Comparison of ENCODE assay signal across 16 mouse cellular contexts in the genomic region with DNA sequence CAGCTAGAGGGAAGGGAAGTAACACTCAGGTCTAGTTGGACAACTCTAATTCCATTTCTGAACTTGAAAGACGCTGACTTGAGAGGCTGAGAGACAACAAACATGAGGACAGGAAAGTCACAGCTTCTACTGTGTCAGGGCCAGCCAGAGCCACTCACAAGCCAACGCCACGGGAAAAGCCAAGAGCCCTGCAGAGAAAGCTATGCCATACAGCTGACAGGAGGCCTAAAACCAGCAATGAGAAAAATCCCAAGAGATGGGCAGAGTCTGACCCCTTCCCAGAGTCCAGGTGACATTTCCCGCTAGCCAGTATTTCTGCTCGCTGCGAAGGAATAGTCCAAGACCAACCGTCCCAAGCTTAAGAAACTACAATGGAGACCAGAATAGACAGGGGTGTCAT. TPM values are rescaled to one million over a fixed set of nuclear protein-coding genes. Genes with fewer than 3 reads are reported as not detected.
DNase-seq lines count a peak whose midpoint lies in the region; ATAC-seq and TF ChIP-seq lines count a peak whose summit lies in the region.
"Had no signal": no experiment of that assay in that cellular context is flagged by ENCODE, and none has a peak within 500 bp of the region (broad histone marks: within the 10 kb centered on the region; RNA-seq: fewer than 3 reads in every experiment).

No protein-coding gene starts in this region.

- H3K27ac ChIP-seq in heart, postnatal 0 days (ENCODE audit: low read depth), result peak overlapping the region; percentile 74; the same call in 1 of the 2 replicates
- H3K27ac ChIP-seq in heart, embryonic 10.5 days, result no peak overlapping the region
- H3K27ac ChIP-seq in lung, embryonic 14.5 days (ENCODE audit: low read depth), result no peak overlapping the region; the same call in 1 of the 2 replicates
- peak overlapping the region; percentile 35 for H3K27ac ChIP-seq in bone marrow, adult 2 months (ENCODE audit: control insufficient read depth, insufficient read depth, low read depth, low read length, poor library complexity)
- H3K27ac ChIP-seq in cerebellum, adult 2 months (ENCODE audit: insufficient read depth, low read length), result no peak overlapping the region
- no peak overlapping the region for H3K27ac ChIP-seq in forebrain, embryonic 16.5 days (ENCODE audit: low read length)
- H3K27ac ChIP-seq: embryonic facial prominence, embryonic 10.5 days had no signal

- no peak overlapping the region for H3K4me2 ChIP-seq in heart, postnatal 0 days (ENCODE audit: low read depth, low read length)
- no peak overlapping the region for H3K4me2 ChIP-seq in lung, embryonic 14.5 days
- H3K4me2 ChIP-seq in forebrain, embryonic 16.5 days (ENCODE audit: low read length), result no peak overlapping the region

- ATAC-seq in heart, postnatal 0 days (ENCODE audit: insufficient read depth, low read depth), result no peak
- ATAC-seq in lung, embryonic 14.5 days (ENCODE audit: insufficient read depth), result no peak
- no peak for ATAC-seq in forebrain, embryonic 16.5 days
- ATAC-seq: CD4-positive, CD25-positive, alpha-beta regulatory T cell, adult 4 months had no signal

- peaks cover 20% of the 10 kb centered on the region for H3K36me3 ChIP-seq in heart, postnatal 0 days (replicated peaks; ENCODE audit: control insufficient read depth, insufficient read depth, low read length)
- peaks cover 32% of the 10 kb centered on the region for H3K36me3 ChIP-seq in heart, embryonic 10.5 days
- peaks cover 24% of the 10 kb centered on the region for H3K36me3 ChIP-seq in lung, embryonic 14.5 days (ENCODE audit: insufficient read depth)
- H3K36me3 ChIP-seq in forebrain, embryonic 16.5 days (ENCODE audit: control insufficient read depth, insufficient read depth), result peaks cover 5% of the 10 kb centered on the region; the same call in 1 of the 2 replicates

- H3K4me3 ChIP-seq in heart, postnatal 0 days (ENCODE audit: low read depth, low read length), result no peak overlapping the region
- no peak overlapping the region for H3K4me3 ChIP-seq in heart, embryonic 10.5 days
- H3K4me3 ChIP-seq in lung, embryonic 14.5 days (ENCODE audit: low read depth, low read length), result no peak overlapping the region
- H3K4me3 ChIP-seq in bone marrow, adult 2 months (replicated peaks; ENCODE audit: control insufficient read depth, low read depth, low read length), result no peak overlapping the region
- no peak overlapping the region for H3K4me3 ChIP-seq in cerebellum, adult 2 months (replicated peaks; ENCODE audit: insufficient read depth, low read depth, low read length)
- no peak overlapping the region for H3K4me3 ChIP-seq in forebrain, embryonic 16.5 days (replicated peaks; ENCODE audit: low read length)
- H3K4me3 ChIP-seq: embryonic facial prominence, embryonic 10.5 days; heart, adult 2 months had no signal

- WGBS in heart, postnatal 0 days, result 79% methylated on average over 7 of the region's 7 CpGs
- 80% methylated on average over 7 of the region's 7 CpGs for WGBS in heart, embryonic 10.5 days
- 65% methylated on average over 7 of the region's 7 CpGs for WGBS in lung, embryonic 14.5 days
- WGBS in bone marrow, adult 2 months, result 64% methylated on average over 7 of the region's 7 CpGs
- WGBS in cerebellum, adult 2 months, result 21% methylated on average over 7 of the region's 7 CpGs
- 84% methylated on average over 7 of the region's 7 CpGs for WGBS in forebrain, embryonic 16.5 days

- no peak for TF ChIP-seq POLR2A in bone marrow, adult 2 months (IDR thresholded peaks at IDR 0.05; ENCODE audit: borderline replicate concordance, control insufficient read depth, low read depth, low read length)
- TF ChIP-seq POLR2A in cerebellum, adult 2 months (IDR thresholded peaks at IDR 0.05; ENCODE audit: borderline replicate concordance, insufficient read depth, low read length), result no peak

- H3K9ac ChIP-seq in heart, postnatal 0 days (replicated peaks; ENCODE audit: low read depth, low read length), result no peak overlapping the region
- H3K9ac ChIP-seq in lung, embryonic 14.5 days, result no peak overlapping the region
- H3K9ac ChIP-seq in forebrain, embryonic 16.5 days (replicated peaks; ENCODE audit: low read depth, low read length), result no peak overlapping the region

- no peaks in the 10 kb centered on the region for H3K27me3 ChIP-seq in heart, postnatal 0 days (ENCODE audit: control insufficient read depth, insufficient read depth, low read length)
- no peaks in the 10 kb centered on the region for H3K27me3 ChIP-seq in heart, embryonic 10.5 days (ENCODE audit: insufficient read depth, poor library complexity, severe bottlenecking)
- no peaks in the 10 kb centered on the region for H3K27me3 ChIP-seq in lung, embryonic 14.5 days (ENCODE audit: insufficient read depth, low read length)
- no peaks in the 10 kb centered on the region for H3K27me3 ChIP-seq in cerebellum, adult 2 months (ENCODE audit: control insufficient read depth, insufficient read depth, low read length)
- no peaks in the 10 kb centered on the region for H3K27me3 ChIP-seq in forebrain, embryonic 16.5 days (replicated peaks; ENCODE audit: control insufficient read depth, insufficient read depth, low read length)

- H3K4me1 ChIP-seq in heart, postnatal 0 days (ENCODE audit: control insufficient read depth, insufficient read depth), result peaks cover 55% of the 10 kb centered on the region
- H3K4me1 ChIP-seq in heart, embryonic 10.5 days, result peaks cover 79% of the 10 kb centered on the region
- H3K4me1 ChIP-seq in lung, embryonic 14.5 days (ENCODE audit: insufficient read depth), result peaks cover 39% of the 10 kb centered on the region
- H3K4me1 ChIP-seq in bone marrow, adult 2 months (ENCODE audit: control insufficient read depth, insufficient read depth, low read length), result peaks cover 20% of the 10 kb centered on the region
- peaks cover 91% of the 10 kb centered on the region for H3K4me1 ChIP-seq in cerebellum, adult 2 months (ENCODE audit: control insufficient read depth, insufficient read depth, low read length)
- H3K4me1 ChIP-seq in forebrain, embryonic 16.5 days (replicated peaks; ENCODE audit: control insufficient read depth, insufficient read depth, low read length), result peaks cover 50% of the 10 kb centered on the region

- H3K9me3 ChIP-seq in heart, postnatal 0 days (replicated peaks; ENCODE audit: control insufficient read depth, low read length), result no peaks in the 10 kb centered on the region
- H3K9me3 ChIP-seq in heart, embryonic 10.5 days, result no peaks in the 10 kb centered on the region
- no peaks in the 10 kb centered on the region for H3K9me3 ChIP-seq in lung, embryonic 14.5 days (ENCODE audit: low read depth, low read length)
- no peaks in the 10 kb centered on the region for H3K9me3 ChIP-seq in forebrain, embryonic 16.5 days (ENCODE audit: control insufficient read depth, low read length)
- H3K9me3 ChIP-seq: embryonic facial prominence, embryonic 10.5 days had no signal

- DNase-seq in heart, postnatal 0 days (ENCODE audit: low spot score), result no peak
- DNase-seq in heart, embryonic 10.5 days (ENCODE audit: low spot score), result no peak
- DNase-seq in lung, embryonic 14.5 days, result peak; percentile 15
- no peak for DNase-seq in lung, postnatal 4 days
- peak; percentile 60 to 61 for DNase-seq in cerebellum, adult 2 months
- DNase-seq: heart, adult 2 months; kidney, adult 18-20 months; lung, adult 2 months; right cerebral cortex, postnatal 14 days; thymus, postnatal 14 days had no signal

- no peak for TF ChIP-seq CTCF in heart, postnatal 0 days (IDR thresholded peaks at IDR 0.05; ENCODE audit: low read depth)
- TF ChIP-seq CTCF in lung, embryonic 14.5 days (IDR thresholded peaks at IDR 0.05; ENCODE audit: low read depth), result no peak
- TF ChIP-seq CTCF in bone marrow, adult 2 months (IDR thresholded peaks at IDR 0.05; ENCODE audit: control insufficient read depth, insufficient read depth, low read length), result no peak
- TF ChIP-seq CTCF in cerebellum, adult 2 months (IDR thresholded peaks at IDR 0.05; ENCODE audit: borderline replicate concordance, insufficient read depth, low read depth, low read length), result no peak

- no peak for TF ChIP-seq EP300 in heart, postnatal 0 days (IDR thresholded peaks at IDR 0.05; ENCODE audit: low read depth)

RNA-seq across cellular contexts. Expression of a gene that starts 7.3 kb away (rescaled TPM):
- 69.6 and 70.6 TPM in 2 replicates for total RNA-seq in heart, postnatal 0 days (2014; rRNA removed; ENCODE audit: low replicate concordance)
- 24.1 and 24.6 TPM in 2 replicates for polyA plus RNA-seq in heart, postnatal 0 days (2015; fragmentation: Nextera tagmentation; extraction: Ambion mirVana)
- 56.5 and 61.3 TPM in 2 replicates for polyA plus RNA-seq in heart, embryonic 10.5 days (2016; fragmentation: Nextera tagmentation; extraction: Ambion mirVana)
- 79.2 and 82.2 TPM in 2 replicates for polyA plus RNA-seq in lung, embryonic 14.5 days (2014; fragmentation: Nextera tagmentation; extraction: Ambion mirVana)
- 11.4 and 29.8 TPM in 2 replicates for polyA plus RNA-seq in bone marrow, adult 2 months (2011; ENCODE audit: insufficient read depth, insufficient read length, low replicate concordance, missing spikeins)
- 187 and 208 TPM in 2 replicates for polyA plus RNA-seq in cerebellum, adult 2 months (2012; rRNA removed)
- polyA plus RNA-seq in forebrain, embryonic 16.5 days (2015; fragmentation: Nextera tagmentation; extraction: Ambion mirVana), result 107 and 115 TPM in 2 replicates

RNA-seq across cellular contexts. Expression of a gene that starts 31.3 kb away (rescaled TPM):
- 39.4 and 73.8 TPM in 2 replicates for total RNA-seq in heart, postnatal 0 days (2014; rRNA removed; ENCODE audit: low replicate concordance)
- polyA plus RNA-seq in heart, postnatal 0 days (2015; fragmentation: Nextera tagmentation; extraction: Ambion mirVana), result 32.6 and 33.7 TPM in 2 replicates
- 57.3 and 61.9 TPM in 2 replicates for polyA plus RNA-seq in heart, embryonic 10.5 days (2016; fragmentation: Nextera tagmentation; extraction: Ambion mirVana)
- 51.9 and 52.3 TPM in 2 replicates for polyA plus RNA-seq in lung, embryonic 14.5 days (2014; fragmentation: Nextera tagmentation; extraction: Ambion mirVana)
- polyA plus RNA-seq in bone marrow, adult 2 months (2011; ENCODE audit: insufficient read depth, insufficient read length, low replicate concordance, missing spikeins), result 44.3 and 79.2 TPM in 2 replicates
- 78.2 and 84.0 TPM in 2 replicates for polyA plus RNA-seq in cerebellum, adult 2 months (2012; rRNA removed)
- 60.3 and 62.4 TPM in 2 replicates for polyA plus RNA-seq in forebrain, embryonic 16.5 days (2015; fragmentation: Nextera tagmentation; extraction: Ambion mirVana)

RNA-seq across cellular contexts. Expression of a gene that starts 49.6 kb away (rescaled TPM):
- not detected in 2 replicates for total RNA-seq in heart, postnatal 0 days (2014; rRNA removed; ENCODE audit: low replicate concordance)
- polyA plus RNA-seq in heart, postnatal 0 days (2015; fragmentation: Nextera tagmentation; extraction: Ambion mirVana), result 0.07 TPM in 1 of 2 replicates, not detected in the other
- polyA plus RNA-seq in heart, embryonic 10.5 days (2016; fragmentation: Nextera tagmentation; extraction: Ambion mirVana), result 0.23 and 0.60 TPM in 2 replicates
- 0.96 and 1.1 TPM in 2 replicates for polyA plus RNA-seq in lung, embryonic 14.5 days (2014; fragmentation: Nextera tagmentation; extraction: Ambion mirVana)
- polyA plus RNA-seq in bone marrow, adult 2 months (2011; ENCODE audit: insufficient read depth, insufficient read length, low replicate concordance, missing spikeins), result not detected in 2 replicates
- polyA plus RNA-seq in cerebellum, adult 2 months (2012; rRNA removed), result not detected in 2 replicates
- polyA plus RNA-seq in forebrain, embryonic 16.5 days (2015; fragmentation: Nextera tagmentation; extraction: Ambion mirVana), result 6.3 and 6.6 TPM in 2 replicates
- total RNA-seq: heart, adult 2 months; hematopoietic stem cell, adult 5-6 weeks; left cerebral cortex, postnatal 36 days had no signal
- polyA plus RNA-seq: CD4-positive, CD25-positive, alpha-beta regulatory T cell, adult 4 months; heart, adult 2 months had no signal

Comparison
In these comparisons a context has a peak if more than half of its experiments do, and no peak if none do; other contexts are left out.
1. DNase-seq: peak in lung, embryonic 14.5 days (single experiment) and cerebellum, adult 2 months (2 of 2); none in heart, postnatal 0 days (single experiment), heart, embryonic 10.5 days (single experiment) and lung, postnatal 4 days (0 of 2).
2. H3K27ac ChIP-seq: peak in heart, postnatal 0 days (single experiment) and bone marrow, adult 2 months (single experiment); none in heart, embryonic 10.5 days (single experiment), lung, embryonic 14.5 days (single experiment), cerebellum, adult 2 months (single experiment) and forebrain, embryonic 16.5 days (single experiment).